Mouse (Mus musculus) right cerebral cortex, adult 18-20 months (tissue): Measurements from ENCODE around the gene Ndufa7.

Experiments
- DNase-seq: peaks from one replicate; pipeline ENCODE4 v3.0.0; 2022; ENCODE audit warnings: mixed read lengths

The Ndufa7 gene

GRCm38 (mm10) chr17:33824084-33824996 lies at the start of gene Ndufa7, which contains the start of gene Rps28:
Gene Ndufa7, plus strand, starts transcription at chr17:33824572.
Gene Rps28, minus strand, starts transcription at chr17:33824562.
- DNase-seq, result peak; percentile 98

- no peak for DNase-seq
Observed at GRCm38 (mm10) chr17:33774573-33775155, 49.7 kb upstream of the Ndufa7 start.

- no peak for DNase-seq
Observed at GRCm38 (mm10) chr17:33775287-33775686, 49.1 kb upstream of the Ndufa7 start.

GRCm38 (mm10) chr17:33779271-33779966 lies 45.0 kb upstream of the Ndufa7 start:
- peak; percentile 85 for DNase-seq

GRCm38 (mm10) chr17:33779967-33780295 lies 44.4 kb upstream of the Ndufa7 start:
- DNase-seq, result no peak

GRCm38 (mm10) chr17:33780431-33780830 lies 43.9 kb upstream of the Ndufa7 start:
- no peak for DNase-seq

GRCm38 (mm10) chr17:33781124-33781977 lies 43.0 kb upstream of the Ndufa7 start, which contains the start of gene Angptl4:
Gene Angptl4, minus strand, starts transcription at chr17:33781830.
- DNase-seq, result peak; percentile 54

- DNase-seq, result no peak
Observed at GRCm38 (mm10) chr17:33782067-33782466, 42.3 kb upstream of the Ndufa7 start.

GRCm38 (mm10) chr17:33783408-33783807 lies 41.0 kb upstream of the Ndufa7 start:
- DNase-seq, result peak; percentile 56

GRCm38 (mm10) chr17:33784939-33785338 lies 39.4 kb upstream of the Ndufa7 start:
- no peak for DNase-seq

GRCm38 (mm10) chr17:33786375-33786774 lies 38.0 kb upstream of the Ndufa7 start:
- DNase-seq, result peak; percentile 63

GRCm38 (mm10) chr17:33788732-33789131 lies 35.6 kb upstream of the Ndufa7 start:
- no peak for DNase-seq

GRCm38 (mm10) chr17:33798306-33798705 lies 26.1 kb upstream of the Ndufa7 start:
- DNase-seq, result no peak

GRCm38 (mm10) chr17:33799277-33799676 lies 25.1 kb upstream of the Ndufa7 start:
- no peak for DNase-seq

GRCm38 (mm10) chr17:33802221-33802620 lies 22.2 kb upstream of the Ndufa7 start:
- no peak for DNase-seq

GRCm38 (mm10) chr17:33804205-33804604 lies 20.2 kb upstream of the Ndufa7 start:
- DNase-seq, result no peak

GRCm38 (mm10) chr17:33804745-33805144 lies 19.6 kb upstream of the Ndufa7 start:
- DNase-seq, result no peak

- DNase-seq, result no peak
Observed at GRCm38 (mm10) chr17:33807181-33807888, 17.0 kb upstream of the Ndufa7 start.

GRCm38 (mm10) chr17:33808192-33808591 lies 16.2 kb upstream of the Ndufa7 start:
- no peak for DNase-seq

GRCm38 (mm10) chr17:33810334-33811141 lies 13.8 kb upstream of the Ndufa7 start, which contains the start of gene Kank3:
Gene Kank3, plus strand, starts transcription at chr17:33810519.
- DNase-seq, result peak; percentile 94

GRCm38 (mm10) chr17:33811142-33811516 lies 13.2 kb upstream of the Ndufa7 start:
- DNase-seq, result no peak
